Mouse (Mus musculus): ENCODE measurements around the gene Rab3d.
"Not testable (repeated sequence)": the region's sequence is repeated elsewhere in the genome, so short reads cannot be mapped to it uniquely, and the experiment has no call there.

The Rab3d gene

GRCm38 (mm10) chr9:21909474-21910223 lies 8.3 kb downstream of the Rab3d start:
- no peak for DNase-seq (ENCODE audit: low spot score)

DNA sequence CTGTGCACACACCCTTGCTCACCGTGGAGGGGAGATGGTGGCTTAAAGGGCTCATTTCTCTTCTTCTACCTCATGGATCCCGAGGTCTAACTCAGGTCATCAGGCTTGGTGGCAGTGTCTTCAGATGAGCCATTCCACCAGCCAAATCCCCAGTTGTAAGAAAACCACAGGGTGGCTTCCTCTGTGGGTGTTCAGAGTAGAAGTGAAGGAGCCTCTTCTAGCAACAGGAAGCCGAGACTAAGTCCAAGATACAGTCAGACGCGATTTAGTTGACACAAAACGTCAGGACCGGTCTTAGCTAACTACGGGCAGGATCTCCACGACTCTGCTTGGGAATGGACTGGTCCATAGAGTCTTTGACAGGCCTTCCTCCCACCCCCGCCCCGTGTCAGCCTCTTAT lies 9.8 kb downstream of the Rab3d start:
- DNase-seq (ENCODE audit: low spot score), result no peak

GRCm38 (mm10) chr9:21904031-21904430 lies 14.0 kb downstream of the Rab3d start:
- DNase-seq (ENCODE audit: low spot score), result no peak

DNA sequence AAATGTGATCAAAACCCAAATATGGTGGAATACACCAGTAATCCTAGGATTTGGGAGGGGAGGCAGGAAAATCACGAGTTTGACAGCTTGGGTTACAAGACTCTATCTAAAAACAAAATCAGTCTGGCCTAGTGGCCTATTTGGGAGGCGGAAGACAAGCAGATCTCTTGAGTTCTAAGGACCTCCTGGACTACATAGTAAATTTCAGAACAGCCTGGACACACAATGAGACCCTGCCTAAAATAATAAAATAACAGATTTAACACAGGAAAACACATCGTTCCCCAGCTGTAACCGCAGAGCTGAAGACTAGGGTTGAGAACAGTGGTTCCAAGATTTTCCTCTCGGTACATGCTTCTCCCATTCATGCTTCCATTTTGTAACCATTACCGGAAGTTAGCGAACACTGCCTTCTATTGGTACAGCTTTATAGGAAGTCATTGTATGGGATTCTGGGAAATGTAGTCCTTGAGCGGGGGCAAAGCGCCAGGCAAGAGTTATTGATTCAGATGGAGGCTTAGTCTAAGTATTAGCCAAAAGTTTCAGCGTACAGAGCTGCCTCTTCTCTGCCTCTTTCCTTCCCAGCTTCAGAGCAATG lies 16.7 kb downstream of the Rab3d start:
- DNase-seq (ENCODE audit: low spot score), result peak; percentile 69

DNA sequence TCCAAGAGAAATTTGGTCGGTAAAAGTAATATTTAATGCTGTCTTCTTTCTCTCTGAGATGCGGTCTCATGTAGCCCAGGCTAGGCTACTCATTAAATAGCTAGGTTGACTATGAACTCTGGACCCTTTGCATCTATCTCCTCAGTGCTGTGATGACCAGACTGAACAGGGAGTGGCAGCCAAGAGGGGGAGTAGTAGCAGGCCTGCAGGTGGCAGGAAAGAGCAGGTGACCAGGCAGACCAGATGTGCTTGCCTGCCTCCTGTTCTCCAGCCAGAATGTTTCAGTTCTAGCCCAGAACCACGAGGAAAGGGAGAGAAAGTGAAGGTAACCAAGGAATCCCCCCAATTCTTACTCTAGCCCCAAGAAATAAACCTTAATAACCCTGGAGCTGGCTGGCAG lies 28.8 kb downstream of the Rab3d start:
- no peak for DNase-seq (ENCODE audit: low spot score)

- no peak for DNase-seq (ENCODE audit: low spot score)
Measured at GRCm38 (mm10) chr9:21876601-21877000, 41.4 kb downstream of the Rab3d start.

- no peak for DNase-seq (ENCODE audit: low spot score)
Measured at GRCm38 (mm10) chr9:21872204-21872603, 45.8 kb downstream of the Rab3d start.

DNA sequence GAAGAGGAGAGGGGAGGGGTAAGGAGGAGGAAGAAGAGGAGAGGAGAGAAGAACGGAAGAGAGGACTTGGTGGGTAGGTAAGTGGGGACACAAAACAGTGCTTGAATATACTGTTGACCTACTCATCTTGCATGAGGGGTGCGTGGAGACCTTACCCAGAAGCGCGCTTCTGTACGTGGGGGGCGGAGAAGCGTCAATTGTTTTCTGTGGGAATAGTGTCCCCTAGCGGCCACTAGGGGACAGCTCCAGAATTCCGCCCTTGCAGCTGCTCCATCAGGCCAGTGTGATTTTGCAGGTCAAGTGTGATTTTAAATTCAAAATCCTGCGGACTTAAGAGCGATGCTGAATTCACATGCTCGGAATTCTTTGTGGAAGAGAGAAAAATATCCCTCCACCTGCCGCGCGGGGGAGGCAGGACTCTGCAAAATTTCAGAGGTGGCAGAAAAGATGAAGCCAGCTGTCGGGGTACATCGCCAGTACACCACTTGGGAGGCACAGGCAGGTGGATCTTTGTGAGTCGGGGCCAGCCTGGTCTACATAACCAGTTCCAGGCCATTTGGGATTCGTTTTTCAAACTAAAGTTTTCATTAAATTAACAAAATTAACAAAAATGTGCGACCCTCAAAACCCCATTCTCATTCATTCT lies 47.0 kb downstream of the Rab3d start:
- DNase-seq (ENCODE audit: low spot score), result no peak

DNA sequence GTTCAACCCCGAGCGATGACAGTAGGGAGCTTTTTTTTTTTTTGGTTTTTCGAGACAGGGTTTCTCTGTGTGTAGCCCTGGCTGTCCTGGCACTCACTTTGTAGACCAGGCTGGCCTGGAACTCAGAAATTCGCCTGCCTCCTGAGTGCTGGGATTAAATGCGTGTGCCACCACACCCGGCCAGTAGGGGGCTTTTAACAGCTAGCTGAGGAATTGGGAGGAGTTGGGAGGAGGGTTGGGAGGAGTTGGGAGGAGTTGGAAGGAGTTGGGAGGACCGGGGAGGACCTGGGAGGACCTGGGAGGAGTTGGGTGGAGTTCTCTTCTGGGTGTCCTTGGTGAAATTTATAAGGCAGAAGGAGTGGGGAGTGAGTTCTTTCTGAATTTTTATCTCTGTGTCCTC lies 48.7 kb downstream of the Rab3d start:
- DNase-seq (ENCODE audit: low spot score), result not testable (repeated sequence)

- no peak for DNase-seq (ENCODE audit: low spot score)
Measured at GRCm38 (mm10) chr9:21867726-21868125, 50.3 kb downstream of the Rab3d start.

DNA sequence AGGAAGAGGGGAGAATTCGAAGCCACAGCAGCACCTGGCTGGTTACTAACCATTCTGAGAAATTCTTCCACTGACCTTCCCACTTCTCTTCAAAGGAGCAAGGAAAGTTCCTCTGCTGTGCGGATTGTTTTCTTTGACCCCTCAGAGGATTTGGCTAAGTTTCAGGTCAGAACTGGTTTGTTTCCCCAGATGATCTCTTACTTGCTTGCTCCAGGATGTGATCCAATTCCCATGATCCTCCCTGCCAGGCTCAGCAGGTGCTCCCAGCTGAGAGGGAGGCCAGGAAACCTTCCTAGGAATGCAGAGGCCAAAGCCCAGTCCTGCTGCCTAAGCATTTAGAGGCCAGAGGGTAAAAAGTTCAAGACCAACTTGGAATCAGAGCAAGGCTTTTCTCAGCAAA lies 51.4 kb downstream of the Rab3d start:
- DNase-seq (ENCODE audit: low spot score), result no peak

GRCm38 (mm10) chr9:21865673-21866398 lies 52.2 kb downstream of the Rab3d start:
- no peak for DNase-seq (ENCODE audit: low spot score)

DNA sequence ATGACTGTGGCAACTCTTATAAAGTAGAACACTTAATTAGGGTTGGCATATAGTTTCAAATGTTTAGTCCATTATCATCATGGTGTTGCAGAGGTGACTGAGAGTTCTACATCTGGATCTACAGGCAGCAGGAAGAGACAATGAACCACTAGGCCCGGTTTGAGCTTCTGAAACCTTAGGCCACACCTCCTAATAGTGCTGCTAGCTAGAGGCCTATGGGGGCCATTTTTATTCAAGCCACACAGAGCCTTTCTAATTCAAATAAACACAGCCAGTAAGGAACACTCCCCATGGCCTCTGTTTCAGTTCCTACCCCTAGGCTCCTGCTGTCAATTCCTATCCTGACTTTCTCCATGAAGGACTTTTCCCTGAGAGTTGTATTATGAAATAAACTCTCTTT lies 55.8 kb downstream of the Rab3d start:
- no peak for DNase-seq (ENCODE audit: low spot score)

DNA sequence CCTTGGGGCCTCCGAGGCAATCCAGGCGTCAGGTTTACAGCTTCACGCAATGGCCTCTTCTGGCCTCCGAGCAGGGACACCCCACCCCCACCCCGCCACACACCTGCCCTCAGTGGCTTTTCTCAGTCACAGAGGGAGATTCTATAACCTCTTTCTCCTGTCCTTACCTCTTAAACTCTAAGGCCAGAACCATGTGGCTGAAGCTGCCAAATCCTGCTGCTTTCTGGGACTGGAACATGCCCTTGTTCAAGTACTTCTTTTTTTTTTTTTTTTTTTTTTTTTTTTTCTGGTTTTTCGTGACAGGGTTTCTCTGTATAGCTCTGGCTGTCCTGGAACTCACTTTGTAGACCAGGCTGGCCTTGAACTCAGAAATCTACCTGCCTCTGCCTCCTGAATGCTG lies 57.6 kb downstream of the Rab3d start:
- not testable (repeated sequence) for DNase-seq (ENCODE audit: low spot score)

- no peak for DNase-seq (ENCODE audit: low spot score)
Measured at GRCm38 (mm10) chr9:21859606-21860005, 58.4 kb downstream of the Rab3d start.

GRCm38 (mm10) chr9:21858084-21858483 lies 59.9 kb downstream of the Rab3d start:
- no peak for DNase-seq (ENCODE audit: low spot score)

DNA sequence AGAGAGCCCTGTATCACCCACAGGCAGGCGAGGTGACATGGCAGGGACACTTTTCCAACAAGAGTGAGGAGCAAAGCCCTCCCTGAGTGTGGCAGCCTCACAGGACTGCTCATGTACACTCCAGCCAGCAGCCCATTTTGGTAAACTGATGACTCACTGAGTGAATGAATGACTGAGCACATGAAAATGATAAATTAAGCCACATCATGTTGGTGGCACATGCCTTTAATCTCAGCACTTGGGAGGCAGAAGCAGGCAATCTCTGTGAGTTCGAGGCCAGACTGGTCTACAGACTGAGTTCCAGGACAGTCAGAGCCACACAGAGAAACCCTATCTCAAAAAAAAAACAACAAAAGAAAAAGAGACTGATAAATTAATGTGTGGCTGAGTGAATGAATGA lies 60.5 kb downstream of the Rab3d start:
- DNase-seq (ENCODE audit: low spot score), result no peak

Measured in left cerebral cortex, adult 11 months (tissue).